Mouse (Mus musculus) liver, adult 2 months (tissue): ENCODE measurements at regions not wholly inside any gene's neighbourhood (a gene's known extent, or its start where the extent isn't known, plus 50 kb on each side); places are given as distances from the start of the nearest gene placed in this dataset.
A peak's percentile ranks its signal among the peaks of the same experiment; 100 is the strongest.

Source experiments
- DNase-seq: peaks from one replicate; pipeline ENCODE4 v3.0.0-alpha.2; 2011; ENCODE audit warnings: low read depth, low spot score; ENCODE audit errors: extremely low read depth
- H3K27ac ChIP-seq: fragments of 200-500 bp; replicated peaks from 2 replicates; pipeline ENCODE4 v1.5.1; 2012; ENCODE audit warnings: low read depth, mild to moderate bottlenecking, control low read depth, inconsistent platforms, low read length; ENCODE audit not compliant: insufficient read depth
- H3K27me3 ChIP-seq: fragments of 200-500 bp; 2 replicates; pipeline ENCODE4 v1.6.1; 2012; ENCODE audit warnings: mild to moderate bottlenecking, moderate library complexity, low read length, inconsistent platforms; ENCODE audit not compliant: control insufficient read depth, insufficient read depth
- H3K36me3 ChIP-seq: fragments of 200-500 bp; 2 replicates; pipeline ENCODE4 v1.6.1; 2012; ENCODE audit warnings: low read length, inconsistent platforms; ENCODE audit not compliant: control insufficient read depth, insufficient read depth
- H3K4me1 ChIP-seq: fragments of 200-500 bp; 2 replicates; pipeline ENCODE4 v1.6.1; 2011; ENCODE audit warnings: low read length; ENCODE audit not compliant: control insufficient read depth, insufficient read depth
- H3K4me3 ChIP-seq: fragments of 200-500 bp; 2 replicates; pipeline ENCODE4 v1.5.1; 2011; ENCODE audit warnings: low read depth, mild to moderate bottlenecking, control low read depth, low read length, moderate library complexity; ENCODE audit not compliant: insufficient read depth
- H3K79me2 ChIP-seq: fragments of 200-500 bp; 2 replicates; pipeline ENCODE4 v1.6.1; 2012; ENCODE audit warnings: inconsistent platforms, mild to moderate bottlenecking, low read length, moderate library complexity; ENCODE audit not compliant: control insufficient read depth, insufficient read depth
- H3K9ac ChIP-seq: fragments of 200-500 bp; 2 replicates; pipeline ENCODE4 v1.6.1; 2012; ENCODE audit warnings: low read depth, mild to moderate bottlenecking, control low read depth, inconsistent platforms, low read length
- CTCF ChIP-seq: fragments of 200-500 bp; IDR thresholded peaks from 2 replicates; pipeline ENCODE4 v1.5.1; 2011; ENCODE audit warnings: low read depth, low read length, control low read depth
- POLR2A ChIP-seq: fragments of 200-500 bp; IDR thresholded peaks from 2 replicates; pipeline ENCODE4 v1.6.1; 2011; ENCODE audit warnings: low read length, control low read depth; ENCODE audit not compliant: insufficient read depth; ENCODE audit errors: extremely low read depth
- WGBS: fragments of 180-500 bp; shearing (Covaris S2); methylation state at CpG from one replicate; pipeline ENCODE4 v1.1.7; 2018; 5-methylcytosine and 5-hydroxymethylcytosine counted together

DNA sequence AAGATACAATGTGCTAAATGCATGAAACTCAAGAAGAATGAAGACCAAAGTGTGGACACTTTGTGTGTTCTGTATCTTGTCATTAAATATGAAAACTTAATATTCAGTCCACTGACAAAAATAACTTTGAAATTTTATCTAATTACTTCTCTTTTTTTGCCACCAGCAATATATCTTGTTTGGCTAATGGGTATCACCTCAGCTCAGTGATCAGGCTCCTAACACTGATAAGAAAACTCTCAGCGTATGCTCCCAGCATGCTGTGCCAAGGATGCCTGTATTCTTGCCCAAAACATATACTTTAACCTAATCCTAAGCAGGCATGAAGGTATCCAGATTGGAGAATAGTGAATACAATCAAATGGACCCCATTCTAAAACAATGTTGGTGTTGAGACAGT is 53.3 kb upstream of the Ptpn12 start:
- Histone ChIP-seq H3K4me3 (no peak overlapping the region), H3K79me2 (no peaks in the 10 kb centered on the region), H3K9ac (no peak overlapping the region), H3K36me3 (no peaks in the 10 kb centered on the region), H3K27ac (no peak overlapping the region), H3K4me1 (no peaks in the 10 kb centered on the region), H3K27me3 (no peaks in the 10 kb centered on the region)
- WGBS: 94% methylated on average over 1 of the region's 1 CpGs
- TF ChIP-seq CTCF: no peak
- no peak for TF ChIP-seq POLR2A
- DNase-seq: no peak

DNA sequence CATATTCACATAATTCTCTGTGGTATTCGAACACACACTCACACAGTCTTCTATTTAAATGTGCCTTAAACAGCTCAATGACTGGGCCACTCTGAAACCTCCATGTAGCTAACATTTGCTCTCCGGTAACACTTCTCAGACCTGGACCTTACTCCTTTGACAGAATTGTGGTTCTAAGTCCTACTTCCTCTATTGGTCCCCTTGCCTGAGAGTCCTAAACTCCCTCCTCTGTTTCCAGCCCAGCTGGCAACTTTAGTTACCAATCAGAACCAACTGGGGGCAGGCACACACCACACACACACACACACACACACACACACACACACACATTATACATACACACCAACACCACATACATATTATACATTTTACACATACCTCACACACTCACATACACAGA is 57.7 kb upstream of the Ptpn12 start:
- Histone ChIP-seq H3K9ac (no peak overlapping the region), H3K4me1 (no peaks in the 10 kb centered on the region), H3K4me3 (no peak overlapping the region), H3K36me3 (no peaks in the 10 kb centered on the region), H3K27ac (no peak overlapping the region), H3K79me2 (no peaks in the 10 kb centered on the region), H3K27me3 (no peaks in the 10 kb centered on the region)
- no peak for TF ChIP-seq CTCF
- DNase-seq: no peak
- WGBS: 84% methylated on average over 2 of the region's 2 CpGs

DNA sequence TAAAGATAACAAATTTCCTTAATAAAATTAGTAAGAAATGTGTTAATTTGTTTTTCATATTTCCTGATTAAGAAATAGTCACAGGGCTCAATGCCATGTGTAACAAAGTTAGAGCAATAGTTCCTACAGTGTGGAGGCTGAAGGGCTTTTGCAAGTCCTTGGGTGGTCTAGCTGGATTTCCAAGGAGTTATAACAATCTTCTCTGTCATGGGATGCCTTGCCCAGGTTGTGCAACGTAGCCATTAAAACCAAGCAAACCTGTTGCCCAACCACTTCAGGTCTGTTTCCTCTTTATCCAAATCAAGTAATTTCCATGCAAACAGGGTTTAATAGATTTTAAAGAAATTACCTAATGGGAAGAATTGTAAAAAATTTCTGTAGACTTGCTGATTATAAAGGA is 59.8 kb upstream of the Ptpn12 start:
- no peaks in the 10 kb centered on the region for H3K79me2 ChIP-seq
- no peak for TF ChIP-seq POLR2A
- no peak for TF ChIP-seq CTCF
- no peak overlapping the region for H3K4me3 ChIP-seq
- no peak overlapping the region for H3K9ac ChIP-seq
- 90% methylated on average over 1 of the region's 1 CpGs for WGBS
- H3K27me3 ChIP-seq: no peaks in the 10 kb centered on the region
- no peak overlapping the region for H3K27ac ChIP-seq
- DNase-seq: no peak
- no peaks in the 10 kb centered on the region for H3K4me1 ChIP-seq
- H3K36me3 ChIP-seq: no peaks in the 10 kb centered on the region

DNA sequence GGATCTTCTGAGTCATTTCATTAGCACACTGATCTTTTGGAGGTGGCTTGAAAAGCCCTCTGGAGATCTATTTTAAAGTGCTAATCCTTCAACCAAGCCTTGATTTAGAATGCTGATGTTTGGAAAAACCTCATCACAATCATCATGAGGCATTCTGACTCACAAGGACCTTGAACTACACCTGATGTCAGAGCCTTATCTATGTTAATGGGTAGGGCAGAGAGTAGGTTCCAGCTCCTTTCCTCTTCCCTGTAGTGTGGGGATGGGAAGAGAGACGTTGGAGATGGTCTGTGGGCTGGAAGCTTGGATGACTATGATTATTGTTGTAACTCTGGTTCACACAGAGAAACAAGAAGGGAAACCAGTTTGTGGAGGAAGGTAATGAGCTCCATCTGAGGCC is 63.0 kb upstream of the Gsap start:
- no peak overlapping the region for H3K27ac ChIP-seq
- 38% methylated on average over 1 of the region's 1 CpGs for WGBS
- H3K79me2 ChIP-seq: no peaks in the 10 kb centered on the region
- H3K4me1 ChIP-seq: no peaks in the 10 kb centered on the region
- no peak for TF ChIP-seq CTCF
- TF ChIP-seq POLR2A: no peak
- no peak for DNase-seq
- no peaks in the 10 kb centered on the region for H3K27me3 ChIP-seq
- no peak overlapping the region for H3K4me3 ChIP-seq
- H3K9ac ChIP-seq: no peak overlapping the region
- H3K36me3 ChIP-seq: no peaks in the 10 kb centered on the region

DNA sequence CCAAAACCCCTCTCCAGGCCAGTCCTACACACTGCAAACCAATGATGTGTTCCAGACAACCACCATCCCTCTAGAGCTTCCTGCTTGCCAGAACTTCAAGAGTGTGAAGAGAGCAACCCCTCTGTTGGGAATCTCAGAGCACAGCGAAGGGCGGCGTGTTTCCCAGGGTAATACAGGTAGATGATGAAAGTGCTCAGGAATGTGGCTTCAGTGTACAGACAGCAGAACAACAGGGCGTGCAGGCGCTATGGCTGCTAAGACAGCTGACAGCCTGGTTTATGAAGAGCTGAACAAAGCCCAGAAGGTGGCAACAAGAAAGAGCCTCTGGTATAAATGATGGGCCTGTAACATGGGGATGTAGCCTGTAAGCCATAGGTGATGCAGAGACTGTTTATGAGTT is 61.0 kb upstream of the Gsap start:
- Histone ChIP-seq H3K4me1 (no peaks in the 10 kb centered on the region), H3K4me3 (no peak overlapping the region), H3K27me3 (no peaks in the 10 kb centered on the region), H3K36me3 (no peaks in the 10 kb centered on the region), H3K27ac (no peak overlapping the region), H3K9ac (no peak overlapping the region), H3K79me2 (no peaks in the 10 kb centered on the region)
- no peak for DNase-seq
- 86% methylated on average over 5 of the region's 5 CpGs for WGBS
- TF ChIP-seq CTCF (no peak), POLR2A (no peak)

DNA sequence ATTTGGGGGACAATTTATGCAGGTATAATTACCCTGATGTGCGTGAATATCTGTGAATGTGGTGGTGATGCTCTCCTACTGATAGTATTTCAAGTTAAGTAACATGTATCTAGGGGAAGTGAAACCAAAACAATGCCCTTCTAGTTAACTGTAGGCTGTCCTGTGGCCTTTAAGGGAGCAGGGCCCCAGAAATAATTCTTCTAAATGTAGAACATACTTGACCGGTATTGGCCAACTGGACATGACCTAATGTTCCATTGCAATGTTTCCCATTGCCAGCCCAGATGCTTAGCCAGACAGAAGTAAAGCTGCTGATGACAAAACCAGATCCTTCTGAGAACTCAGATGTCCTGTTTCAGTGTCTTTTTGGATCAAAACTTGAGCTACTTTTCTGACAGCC is 54.9 kb upstream of the Gsap start:
- no peak for TF ChIP-seq CTCF
- no peak for TF ChIP-seq POLR2A
- H3K36me3 ChIP-seq: no peaks in the 10 kb centered on the region
- H3K27me3 ChIP-seq: no peaks in the 10 kb centered on the region
- H3K79me2 ChIP-seq: no peaks in the 10 kb centered on the region
- no peak overlapping the region for H3K27ac ChIP-seq
- WGBS: 86% methylated on average over 2 of the region's 2 CpGs
- peak; percentile 55 for DNase-seq
- H3K9ac ChIP-seq: no peak overlapping the region
- H3K4me1 ChIP-seq: no peaks in the 10 kb centered on the region; the same call in 1 of the 2 replicates
- no peak overlapping the region for H3K4me3 ChIP-seq

DNA sequence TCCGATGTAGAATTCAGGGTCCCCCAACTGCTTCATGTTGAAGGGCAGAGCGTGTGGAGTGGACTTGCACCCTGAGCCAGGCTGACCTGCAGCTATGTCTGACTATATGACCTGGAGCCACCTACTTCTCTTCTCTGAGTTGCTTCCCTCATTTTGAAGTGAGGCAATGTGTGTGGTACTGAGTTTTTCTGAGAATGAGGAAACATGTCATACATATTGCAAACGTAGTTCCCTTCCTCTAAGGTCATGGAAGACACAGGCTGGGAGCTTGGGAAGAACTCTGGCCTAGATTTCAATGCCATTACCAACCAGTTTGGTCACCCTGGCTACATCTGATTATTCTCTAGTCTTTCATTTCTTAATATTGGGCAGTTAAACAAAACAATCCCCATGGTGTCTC is 54.1 kb upstream of the Gsap start:
- Histone ChIP-seq H3K27ac (no peak overlapping the region), H3K27me3 (no peaks in the 10 kb centered on the region), H3K36me3 (no peaks in the 10 kb centered on the region), H3K4me1 (no peaks in the 10 kb centered on the region; the same call in 1 of the 2 replicates), H3K79me2 (no peaks in the 10 kb centered on the region), H3K4me3 (no peak overlapping the region), H3K9ac (no peak overlapping the region)
- whole genome bisulfite sequencing: 84% methylated on average over 3 of the region's 3 CpGs
- TF ChIP-seq CTCF (no peak), POLR2A (no peak)
- DNase-seq: peak; percentile 42
